Mouse (Mus musculus): ENCODE data around the gene Ptges3.

The Ptges3 gene

DNA sequence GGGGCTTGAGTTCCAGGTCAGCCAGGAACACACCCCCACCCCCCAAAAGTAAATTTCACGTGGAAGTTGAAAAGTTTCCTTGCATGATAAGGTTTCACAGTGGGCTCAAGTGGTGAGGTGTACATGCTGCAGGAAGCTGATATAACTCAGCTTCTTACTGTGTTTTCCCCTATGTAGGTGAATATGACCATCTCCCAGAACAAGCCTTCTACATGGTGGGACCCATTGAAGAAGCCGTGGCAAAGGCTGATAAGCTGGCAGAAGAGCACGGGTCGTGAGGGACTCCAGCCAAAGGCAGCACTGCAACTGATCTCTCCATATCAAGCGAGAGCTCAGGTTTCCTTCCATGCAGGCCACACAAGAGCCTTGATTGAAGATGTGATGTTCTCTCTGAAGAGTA is 31.1 kb downstream of the Ptges3 start:
- in situ Hi-C loops (cut with MboI; ENCODE audit: low pct_unique_long_range_greater_than_20kb in 1 of 2, low sequenced_read_pairs in 2 of 2, unreplicated experiment in 1 of 2): loop anchor here (5.0 to 10.0 kb wide), 2 partner anchors 32 to 105 kb away; partner anchors contain the start of gene Gls2 (in 1 of the 2)

DNA sequence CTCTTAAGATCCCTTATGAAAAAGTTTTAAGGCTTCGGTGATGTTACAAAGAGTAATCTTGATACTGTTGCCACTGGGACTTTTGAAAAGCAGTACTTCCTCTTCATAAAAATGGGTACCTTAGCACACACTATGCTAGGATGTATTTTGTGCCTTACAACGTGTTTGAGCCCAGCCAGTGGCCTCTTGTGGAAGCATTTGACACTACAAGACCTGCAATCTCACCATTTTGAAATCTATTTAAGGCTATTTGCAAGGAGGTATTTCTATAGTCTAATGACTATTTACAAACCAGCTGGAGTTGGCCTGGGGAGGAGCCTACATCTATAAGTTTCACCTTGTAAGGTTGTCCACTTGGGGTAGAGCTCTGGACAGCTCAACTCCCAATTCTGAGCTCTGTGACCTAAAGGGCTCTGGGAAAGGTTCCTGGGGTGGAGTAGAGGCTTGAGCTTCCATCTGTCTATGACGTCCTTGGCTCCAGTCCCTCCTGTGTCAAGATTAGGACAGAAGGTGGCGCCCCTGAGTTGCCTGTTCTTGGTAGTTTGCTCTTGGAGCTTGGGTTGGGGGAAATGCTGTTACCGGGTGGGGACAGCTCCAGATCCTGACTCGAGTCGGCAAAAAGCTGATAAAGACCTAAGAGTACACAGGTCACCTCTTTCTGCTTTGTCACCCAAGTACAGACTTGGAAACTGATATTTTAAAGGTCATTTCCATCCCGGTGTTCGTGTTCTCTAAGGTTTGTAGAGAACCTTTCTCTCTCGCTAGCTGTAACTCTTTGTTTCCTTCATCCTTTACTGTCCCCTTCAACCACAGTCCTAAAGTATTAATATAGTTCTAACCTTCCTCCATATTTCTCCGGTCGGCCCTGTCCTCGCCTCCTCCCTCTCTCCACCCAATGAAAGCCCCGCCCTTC is 32.2 kb downstream of the Ptges3 start:
- in situ Hi-C loops (cut with MboI; ENCODE audit: low pct_unique_long_range_greater_than_20kb in 1 of 2, low sequenced_read_pairs in 2 of 2, unreplicated experiment in 1 of 2): loop anchor here in 1 of 2 experiments (10.0 kb wide), 1 partner anchor 104 kb away; the partner anchor contains the start of gene Gls2

DNA sequence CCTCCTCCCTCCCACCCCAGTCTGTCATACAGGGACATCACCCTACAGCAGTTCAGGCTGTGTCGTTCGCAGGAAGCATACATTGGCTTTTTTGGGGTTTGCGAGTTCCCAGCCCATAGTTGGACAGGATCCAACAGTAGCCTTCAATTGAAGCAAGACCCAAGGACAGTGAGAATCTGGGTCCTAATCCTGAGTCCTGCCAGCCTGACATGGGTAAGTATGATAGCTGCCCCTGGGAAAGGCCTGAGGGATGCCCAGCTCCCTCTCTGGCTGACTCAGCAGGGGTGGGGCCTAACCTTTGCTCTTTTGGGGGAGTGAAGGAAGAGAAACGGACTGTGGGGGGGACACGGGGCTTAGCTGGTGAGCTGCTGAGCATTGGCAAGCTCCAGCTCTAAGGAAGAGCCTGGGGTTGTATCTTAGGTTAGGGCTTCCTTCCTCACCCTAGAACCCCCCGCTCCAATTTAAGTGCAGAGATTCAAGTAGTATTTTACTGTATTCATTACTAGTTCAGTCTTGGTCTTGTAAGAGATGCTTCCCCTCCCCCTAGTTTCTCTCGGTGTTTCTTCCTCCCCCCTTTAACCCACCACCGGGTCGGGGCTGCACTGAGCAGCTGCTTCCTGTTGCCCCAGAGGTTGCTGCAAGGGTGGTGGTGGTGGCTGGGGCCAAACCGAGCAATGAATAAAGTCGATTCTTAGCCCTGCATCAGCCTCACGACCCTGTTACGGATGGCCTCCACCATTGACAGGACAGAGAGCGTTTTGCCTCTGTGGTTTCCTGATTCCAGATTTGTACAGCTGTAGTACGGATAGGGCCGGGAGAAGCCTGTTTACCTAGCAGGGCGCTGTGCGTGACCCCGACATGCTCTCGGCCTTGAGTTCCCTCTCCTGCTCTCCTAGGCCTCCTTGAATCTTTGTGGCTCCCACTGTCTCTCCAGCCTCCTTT is 33.1 kb downstream of the Ptges3 start, which contains the start of gene Baz2a:
TSS of gene Baz2a (plus strand) at position 14 of the 942 bp plus-strand sequence.
- in situ Hi-C loops (cut with MboI; ENCODE audit: low pct_unique_long_range_greater_than_20kb in 1 of 2, low sequenced_read_pairs in 2 of 2, unreplicated experiment in 1 of 2): loop anchor here in 1 of 2 experiments (10.0 kb wide), 1 partner anchor 103 kb away; the partner anchor contains the start of gene Gls2

- in situ Hi-C loops (cut with MboI; ENCODE audit: low pct_unique_long_range_greater_than_20kb in 1 of 2, low sequenced_read_pairs in 2 of 2, unreplicated experiment in 1 of 2): loop anchor here in 1 of 2 experiments (10.0 kb wide), 1 partner anchor 102 kb away; the partner anchor contains the start of gene Gls2
These were observed 34.0 kb downstream of the Ptges3 start for GRCm38 (mm10) chr10:128092506-128093495.

DNA sequence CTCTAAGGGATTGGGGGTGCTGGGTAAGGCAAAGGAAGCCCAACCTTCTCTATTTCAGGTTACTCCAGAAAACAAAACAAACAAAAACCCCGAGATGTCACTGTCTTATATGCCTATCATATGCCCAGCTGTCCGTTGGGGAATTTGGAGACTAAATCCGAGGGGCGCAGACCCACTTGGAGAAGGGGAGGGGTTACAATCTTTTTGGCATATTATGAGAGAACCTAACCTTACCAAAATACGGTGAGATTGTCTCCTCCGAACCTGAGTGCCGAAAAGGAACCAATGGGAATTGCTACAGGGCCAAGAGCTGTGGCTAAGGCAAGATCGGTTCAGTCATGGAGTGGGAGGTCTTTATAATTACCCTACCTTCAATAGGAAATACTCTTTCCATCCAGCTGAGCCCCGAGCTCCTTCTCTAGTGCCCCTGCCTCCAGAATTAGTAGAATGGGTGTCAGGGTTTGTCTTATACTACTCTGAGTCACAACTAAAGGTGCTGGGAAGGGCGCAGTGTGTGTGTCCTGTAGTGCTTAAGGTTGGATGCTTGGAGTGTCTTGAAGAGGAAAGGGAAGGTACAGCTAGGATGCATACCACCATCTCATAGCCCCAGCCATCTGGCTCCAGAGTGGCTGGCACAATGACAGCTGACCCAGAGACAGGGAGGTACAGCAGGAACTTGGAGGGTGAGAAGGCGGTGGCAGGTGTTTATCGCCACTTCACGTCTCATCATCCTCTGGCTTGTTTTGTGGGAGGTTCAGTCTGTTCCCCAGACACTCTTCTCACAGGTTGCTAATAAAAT is 34.9 kb downstream of the Ptges3 start:
- in situ Hi-C loops (cut with MboI; ENCODE audit: low pct_unique_long_range_greater_than_20kb in 1 of 2, low sequenced_read_pairs in 2 of 2, unreplicated experiment in 1 of 2): loop anchor here in 1 of 2 experiments (10.0 kb wide), 1 partner anchor 101 kb away; the partner anchor contains the start of gene Gls2

- in situ Hi-C loops (cut with MboI; ENCODE audit: low pct_unique_long_range_greater_than_20kb in 1 of 2, low sequenced_read_pairs in 2 of 2, unreplicated experiment in 1 of 2): loop anchor here in 1 of 2 experiments (10.0 kb wide), 1 partner anchor 100 kb away; the partner anchor contains the start of gene Gls2
These were observed 35.7 kb downstream of the Ptges3 start for GRCm38 (mm10) chr10:128094340-128094968.

DNA sequence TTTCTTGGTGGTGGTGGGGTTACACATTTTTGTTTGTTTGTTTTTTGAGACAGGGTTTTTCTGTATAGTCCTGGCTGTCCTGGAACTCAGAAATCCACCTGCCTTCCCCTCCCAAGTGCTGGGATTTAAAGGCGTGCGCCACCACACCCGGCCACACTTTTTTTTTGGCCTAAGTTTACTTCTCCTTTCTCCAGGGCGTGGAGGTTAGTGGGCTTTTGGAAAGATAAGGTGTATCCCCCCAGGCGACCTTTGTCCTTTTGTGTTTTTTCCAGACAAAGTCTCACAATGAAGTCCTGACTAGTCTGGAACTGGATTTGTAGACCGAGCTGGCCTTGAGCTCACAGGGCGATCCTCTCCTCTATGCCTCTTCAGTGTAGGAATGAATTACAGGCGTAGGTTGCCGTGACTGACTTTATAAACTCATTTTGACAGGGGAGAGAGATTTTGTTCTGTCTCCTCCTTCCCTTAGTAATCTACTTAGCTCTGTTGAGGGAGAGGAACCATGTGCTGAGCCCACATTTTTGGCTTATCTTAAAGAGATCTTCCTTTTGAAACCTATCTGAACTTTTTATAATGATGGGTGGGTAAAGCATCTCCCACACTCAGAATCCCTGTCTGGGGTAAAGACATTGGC is 36.4 kb downstream of the Ptges3 start:
- in situ Hi-C loops (cut with MboI; ENCODE audit: low pct_unique_long_range_greater_than_20kb in 1 of 2, low sequenced_read_pairs in 2 of 2, unreplicated experiment in 1 of 2): loop anchor here (5.0 to 10.0 kb wide), 2 partner anchors 92 to 100 kb away; partner anchors contain the start of gene Gls2 (in 1 of the 2)

DNA sequence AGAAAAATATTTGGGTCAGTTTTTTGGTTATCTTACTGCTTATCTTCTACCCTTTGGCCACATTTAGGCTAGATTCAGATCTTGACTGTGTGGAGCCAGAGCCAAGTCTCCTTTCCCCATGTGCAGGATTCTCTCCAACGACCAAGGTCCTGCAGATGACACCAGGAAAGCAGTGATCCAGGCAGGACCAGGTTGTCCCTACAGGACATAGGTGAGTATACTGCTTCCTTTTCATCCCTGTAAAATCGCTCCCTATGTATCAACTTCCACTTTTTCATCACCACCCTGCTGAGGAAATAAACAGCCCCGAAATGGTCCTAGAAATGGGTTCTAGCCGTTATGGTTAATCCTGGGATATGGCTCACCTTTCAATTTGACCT is 37.5 kb downstream of the Ptges3 start:
- in situ Hi-C loops (cut with MboI; ENCODE audit: low pct_unique_long_range_greater_than_20kb in 1 of 2, low sequenced_read_pairs in 2 of 2, unreplicated experiment in 1 of 2): loop anchor here (5.0 to 10.0 kb wide), 2 partner anchors 91 to 98 kb away; partner anchors contain the start of gene Gls2 (in 1 of the 2)

DNA sequence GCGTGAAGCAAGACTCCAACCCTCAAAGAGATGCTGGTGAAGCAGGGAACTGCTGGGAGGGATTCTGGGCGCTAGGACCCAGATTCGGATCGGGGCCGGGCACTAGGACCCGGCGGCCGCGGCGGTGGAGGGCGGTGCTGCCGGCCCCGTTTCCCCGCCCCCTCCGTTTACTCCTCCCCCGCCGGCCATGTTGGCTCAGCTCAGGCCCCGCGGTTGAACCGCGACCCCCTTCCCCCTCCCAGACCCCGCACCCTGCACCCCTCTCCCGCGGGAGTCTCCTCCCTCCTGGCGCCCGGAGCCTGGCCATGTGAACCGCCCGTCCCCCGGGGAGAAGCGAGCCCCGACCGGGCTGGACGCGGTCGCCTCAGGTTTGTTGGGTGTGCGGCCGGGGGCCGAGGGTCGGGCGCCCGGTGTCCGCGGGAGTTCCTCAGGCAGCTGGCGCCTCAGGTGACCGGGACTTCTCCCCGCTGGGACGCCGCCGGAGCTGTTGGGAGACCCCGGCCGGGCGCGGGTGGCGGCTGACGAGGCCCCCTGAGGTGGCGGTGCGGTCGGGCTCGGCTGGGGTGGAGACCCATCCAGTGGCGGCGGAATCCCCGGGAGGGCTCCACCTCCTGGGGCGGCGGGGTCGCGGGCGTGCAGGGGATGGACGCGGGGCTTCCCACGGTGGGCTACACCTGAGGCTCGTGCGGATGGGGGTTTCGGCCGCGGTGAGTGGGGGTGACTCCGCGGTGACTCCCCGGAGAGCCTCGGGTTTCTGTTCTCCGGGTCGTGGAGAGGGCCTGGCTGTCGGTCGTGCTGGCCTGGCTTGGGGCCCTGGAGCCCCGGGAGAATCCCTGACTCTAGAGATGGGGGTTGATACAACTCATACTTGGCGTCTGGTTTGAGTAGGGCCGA is 38.2 kb downstream of the Ptges3 start:
- in situ Hi-C loops (cut with MboI; ENCODE audit: low pct_unique_long_range_greater_than_20kb in 1 of 2, low sequenced_read_pairs in 2 of 2, unreplicated experiment in 1 of 2): loop anchor here (5.0 to 10.0 kb wide), 2 partner anchors 90 to 98 kb away; partner anchors contain the start of gene Gls2 (in 1 of the 2)

DNA sequence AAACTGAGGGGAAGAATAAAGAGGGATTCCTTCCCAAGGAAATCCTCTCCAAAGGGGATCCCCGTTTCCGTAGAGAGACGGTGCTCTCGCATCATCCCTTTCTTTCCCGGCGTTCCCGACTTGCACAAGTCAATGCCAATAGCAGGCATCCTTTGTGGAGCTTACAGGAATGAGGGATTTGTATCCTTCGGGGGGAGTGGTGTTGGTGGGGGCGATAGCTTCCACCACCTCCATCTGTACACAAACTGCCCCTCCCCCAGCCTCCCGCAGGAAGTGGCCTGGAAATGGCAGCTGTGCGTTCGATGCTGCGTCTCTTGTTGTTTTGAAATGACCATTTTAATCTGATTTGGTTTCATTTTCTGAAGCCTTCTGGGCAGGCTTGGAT is 38.8 kb downstream of the Ptges3 start:
- in situ Hi-C loops (cut with MboI; ENCODE audit: low pct_unique_long_range_greater_than_20kb in 1 of 2, low sequenced_read_pairs in 2 of 2, unreplicated experiment in 1 of 2): loop anchor here (5.0 to 10.0 kb wide), 2 partner anchors 90 to 97 kb away; partner anchors contain the start of gene Gls2 (in 1 of the 2)

DNA sequence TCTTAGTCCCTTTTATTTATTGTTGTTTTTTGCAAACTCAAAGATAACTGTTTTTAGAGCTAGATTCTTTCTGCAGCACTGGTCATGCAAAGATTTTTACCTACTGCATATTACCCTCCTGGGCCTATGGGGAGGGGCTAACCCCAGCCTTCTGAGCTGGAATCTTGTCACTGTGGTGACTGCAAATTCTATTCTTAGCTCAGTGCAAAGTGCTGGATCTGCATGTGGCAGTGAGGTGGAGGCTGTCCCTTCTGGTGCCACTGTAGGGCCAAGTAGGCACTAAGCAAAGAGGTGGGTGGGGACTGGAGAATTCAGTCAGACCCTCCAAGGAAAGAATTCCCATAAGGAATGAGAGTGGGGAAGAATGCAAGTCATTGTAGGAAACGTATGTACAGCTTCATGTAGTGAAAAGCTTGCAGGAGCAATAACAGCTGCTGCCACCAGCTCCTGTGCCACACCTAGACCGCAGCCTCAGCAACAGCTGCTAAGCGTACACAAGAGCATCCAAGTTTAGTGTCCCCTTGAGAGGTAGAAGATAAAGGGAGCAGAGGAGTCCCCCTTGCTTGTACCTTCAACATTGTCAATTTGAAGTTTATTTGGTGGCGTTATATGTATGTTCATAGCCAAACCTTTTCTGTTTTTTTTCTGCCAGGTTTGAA is 51.5 kb downstream of the Ptges3 start:
- in situ Hi-C loops (cut with MboI; ENCODE audit: low pct_unique_long_range_greater_than_20kb in 1 of 2, low sequenced_read_pairs in 2 of 2, unreplicated experiment in 1 of 2): no loop called here

GRCm38 (mm10) chr10:128111227-128111626 is 52.5 kb downstream of the Ptges3 start:
- in situ Hi-C loops (cut with MboI; ENCODE audit: low pct_unique_long_range_greater_than_20kb in 1 of 2, low sequenced_read_pairs in 2 of 2, unreplicated experiment in 1 of 2): no loop called here

DNA sequence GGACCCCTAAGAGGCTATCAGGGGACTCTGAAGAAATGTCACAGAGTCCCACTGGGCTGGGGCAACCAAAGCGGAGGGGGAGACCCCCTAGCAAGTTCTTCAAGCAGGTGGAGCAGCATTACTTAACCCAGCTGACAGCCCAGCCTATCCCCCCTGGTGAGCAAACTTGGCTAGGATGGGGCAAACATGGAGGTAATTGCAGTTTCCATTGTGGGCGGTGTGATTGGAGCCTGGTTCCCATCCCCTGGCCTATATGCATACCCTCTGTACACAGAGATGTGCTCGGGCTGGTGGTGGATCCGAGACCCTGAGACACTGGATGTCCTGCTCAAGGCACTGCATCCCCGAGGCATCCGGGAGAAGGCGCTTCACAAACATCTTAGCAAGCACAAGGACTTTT is 65.1 kb downstream of the Ptges3 start:
- in situ Hi-C loops (cut with MboI; ENCODE audit: low pct_unique_long_range_greater_than_20kb in 1 of 2, low sequenced_read_pairs in 2 of 2, unreplicated experiment in 1 of 2): loop anchor here in 1 of 2 experiments (5.0 kb wide), 1 partner anchor 37 kb away; no protein-coding TSS in a partner anchor

GRCm38 (mm10) chr10:128124831-128125230 is 66.1 kb downstream of the Ptges3 start:
- in situ Hi-C loops (cut with MboI; ENCODE audit: low pct_unique_long_range_greater_than_20kb in 1 of 2, low sequenced_read_pairs in 2 of 2, unreplicated experiment in 1 of 2): loop anchor here in 1 of 2 experiments (5.0 kb wide), 1 partner anchor 38 kb away; no protein-coding TSS in a partner anchor
